Mouse (Mus musculus) layer of hippocampus, postnatal 10 days (tissue): ENCODE data around the gene Bphl. TPM values are rescaled to one million over a fixed set of nuclear protein-coding genes. Genes with fewer than 3 reads are reported as not detected.
A peak's percentile ranks its signal among the peaks of the same experiment; 100 is the strongest.
"Not testable (repeated sequence)": the region's sequence is repeated elsewhere in the genome, so short reads cannot be mapped to it uniquely, and the experiment has no call there.

Experiments
- DNase-seq, 2 experiments: peaks; one replicate each; pipeline ENCODE4 v3.0.0; 2021; ENCODE audit warnings: low spot score in 2 of 2
- total RNA-seq, 2 experiments: library from RNA; stranded (reverse); gene quantifications; 2 replicates each; pipeline ENCODE4 v1.2.3; 2021

The Bphl gene
- total RNA-seq, 2 experiments from 2014 or later: 34.6 to 35.9 TPM

GRCm38 (mm10) chr13:34050479-34050878 is 13.1 kb downstream of the Bphl start:
- no peak for DNase-seq

- DNase-seq: no peak
These were observed 14.3 kb downstream of the Bphl start for GRCm38 (mm10) chr13:34051692-34052091.

DNA sequence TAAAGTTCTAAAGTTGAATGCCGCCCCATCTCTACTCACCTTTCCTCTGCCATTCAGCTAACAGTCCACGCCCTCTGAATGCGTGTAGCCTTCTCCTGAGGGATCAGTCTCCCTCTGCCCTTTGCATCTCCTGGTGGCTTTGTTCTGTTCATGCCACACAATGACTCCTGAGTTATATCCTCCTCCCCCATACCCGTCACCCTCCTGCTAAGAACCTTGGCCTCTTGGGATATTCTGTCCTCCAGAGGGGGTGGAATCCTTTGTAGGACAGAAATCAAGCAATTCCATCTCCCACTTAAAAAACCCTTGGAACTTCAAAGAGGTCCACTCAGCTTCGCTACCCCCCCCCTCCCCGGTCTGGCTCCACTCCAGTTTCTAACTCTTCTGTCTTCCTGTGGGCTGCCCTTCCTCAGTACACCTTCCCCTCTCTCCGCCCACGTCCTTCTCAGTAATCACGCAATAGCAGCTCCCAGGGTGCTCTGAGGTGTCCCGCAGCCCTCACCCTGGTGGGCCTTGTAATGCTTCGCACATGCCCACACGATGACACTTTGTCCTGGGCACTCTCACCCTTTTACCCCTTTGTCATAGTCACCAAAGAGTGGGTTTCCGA is 16.4 kb downstream of the Bphl start:
- no peak for DNase-seq

- DNase-seq: no peak
These were observed 17.0 kb downstream of the Bphl start for GRCm38 (mm10) chr13:34054391-34054790.

GRCm38 (mm10) chr13:34054983-34055382 is 17.6 kb downstream of the Bphl start:
- no peak for DNase-seq

DNA sequence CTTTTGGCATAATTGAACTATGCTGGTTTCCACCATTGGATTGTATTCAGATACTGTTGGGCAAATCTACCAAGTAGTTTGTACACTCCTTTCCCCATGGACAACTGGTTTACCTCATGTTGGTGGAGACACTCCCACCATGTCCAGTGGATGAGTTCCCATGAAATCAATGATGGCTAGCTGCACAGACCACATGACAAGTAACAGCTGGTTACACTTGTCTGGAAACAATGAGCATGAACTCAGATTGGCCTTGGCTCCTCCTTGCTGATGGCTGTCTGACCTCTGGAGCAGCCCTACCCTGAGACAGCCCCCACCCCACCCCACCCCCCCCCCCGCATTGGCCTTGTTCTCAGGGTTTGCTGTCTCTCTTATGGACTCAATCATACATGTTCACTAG is 19.9 kb downstream of the Bphl start:
- DNase-seq: no peak

DNA sequence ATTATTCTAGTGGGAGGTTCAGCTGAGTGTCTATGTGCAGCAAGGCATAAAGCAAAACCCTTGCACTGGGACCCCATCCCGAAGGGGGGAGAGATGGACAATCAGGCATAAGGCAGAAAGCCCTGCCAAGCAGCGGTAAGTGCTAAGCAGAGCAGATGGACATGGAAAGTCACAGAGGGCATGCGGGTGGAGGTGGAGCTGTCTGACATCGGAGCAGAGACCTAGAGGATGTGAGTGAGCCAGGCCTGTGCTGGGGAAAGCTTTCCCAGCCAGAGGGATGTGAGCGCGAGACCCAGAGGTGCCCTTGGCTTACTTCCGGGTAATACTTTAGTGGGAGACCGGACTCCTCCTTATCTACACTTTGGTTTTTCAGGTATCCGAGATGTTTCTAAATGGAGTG is 22.7 kb downstream of the Bphl start:
- no peak for DNase-seq

DNA sequence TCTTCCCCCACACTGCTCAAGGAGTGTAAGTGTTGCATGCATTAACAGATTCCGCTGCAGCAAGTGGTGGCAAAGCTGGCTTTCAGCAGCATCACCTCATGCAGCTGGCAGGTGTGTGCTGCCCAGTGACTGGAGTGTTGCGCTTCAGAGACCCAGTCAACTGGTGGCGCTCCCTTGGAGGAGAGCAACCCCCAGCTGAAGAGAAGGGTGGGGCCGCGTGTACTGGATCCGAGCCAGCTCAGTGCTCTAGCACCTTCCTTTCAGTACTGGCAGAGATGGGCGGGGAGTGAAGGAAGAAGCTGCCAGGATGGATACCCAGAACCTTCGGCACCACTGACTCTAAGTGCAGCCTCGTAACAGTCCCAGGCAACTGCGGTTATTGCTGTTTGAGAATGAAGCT is 25.1 kb downstream of the Bphl start:
- no peak for DNase-seq

DNA sequence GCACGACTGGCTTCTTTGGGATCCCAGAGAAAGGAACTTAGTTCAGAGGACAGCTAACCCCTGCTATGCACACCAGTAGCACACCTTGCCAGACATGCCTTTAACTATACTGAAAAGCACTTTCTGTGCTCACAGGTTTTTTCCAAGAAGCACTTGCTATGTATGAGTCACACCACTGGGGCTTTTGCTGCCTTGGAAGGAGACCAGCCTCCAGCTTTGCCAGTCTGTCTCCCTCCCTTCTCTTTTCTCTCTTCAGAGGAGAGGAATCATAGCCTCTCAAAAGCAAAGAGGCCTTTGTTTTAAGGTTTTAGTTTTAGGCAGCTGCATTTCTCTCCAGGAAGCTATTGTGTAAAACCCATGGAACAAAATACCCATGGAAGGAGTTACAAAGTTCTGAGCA is 29.0 kb downstream of the Bphl start:
- DNase-seq: peak; percentile 43 to 44

- no peak for DNase-seq
These were observed 32.9 kb downstream of the Bphl start for GRCm38 (mm10) chr13:34070296-34070695.

- peak in 1 of 2 experiments; percentile 25 for DNase-seq
These were observed 34.4 kb downstream of the Bphl start for GRCm38 (mm10) chr13:34071836-34072235.

GRCm38 (mm10) chr13:34072847-34073246 is 35.5 kb downstream of the Bphl start:
- no peak for DNase-seq

- not testable (repeated sequence) for DNase-seq
These were observed 37.0 kb downstream of the Bphl start for GRCm38 (mm10) chr13:34074441-34074840.

DNA sequence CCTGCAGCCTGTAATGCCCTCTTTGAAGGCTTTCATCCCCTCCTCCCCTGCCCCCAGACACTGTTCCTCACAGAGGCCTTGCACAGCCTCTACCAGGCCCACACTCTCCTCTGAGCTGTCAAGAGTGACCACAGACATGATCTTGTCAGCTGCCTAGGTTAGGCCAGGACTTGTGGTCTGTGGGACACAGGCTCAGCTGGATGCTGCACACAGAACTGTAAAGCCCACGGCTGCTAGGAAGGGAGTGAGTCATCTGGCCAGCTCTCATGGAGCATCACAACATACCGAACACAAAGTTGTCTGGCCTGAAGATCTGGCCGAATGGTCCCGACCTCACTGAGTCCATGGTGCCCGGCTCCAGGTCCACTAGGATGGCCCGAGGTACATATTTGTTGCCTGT is 38.5 kb downstream of the Bphl start:
- peak in 1 of 2 experiments; percentile 26 for DNase-seq

DNA sequence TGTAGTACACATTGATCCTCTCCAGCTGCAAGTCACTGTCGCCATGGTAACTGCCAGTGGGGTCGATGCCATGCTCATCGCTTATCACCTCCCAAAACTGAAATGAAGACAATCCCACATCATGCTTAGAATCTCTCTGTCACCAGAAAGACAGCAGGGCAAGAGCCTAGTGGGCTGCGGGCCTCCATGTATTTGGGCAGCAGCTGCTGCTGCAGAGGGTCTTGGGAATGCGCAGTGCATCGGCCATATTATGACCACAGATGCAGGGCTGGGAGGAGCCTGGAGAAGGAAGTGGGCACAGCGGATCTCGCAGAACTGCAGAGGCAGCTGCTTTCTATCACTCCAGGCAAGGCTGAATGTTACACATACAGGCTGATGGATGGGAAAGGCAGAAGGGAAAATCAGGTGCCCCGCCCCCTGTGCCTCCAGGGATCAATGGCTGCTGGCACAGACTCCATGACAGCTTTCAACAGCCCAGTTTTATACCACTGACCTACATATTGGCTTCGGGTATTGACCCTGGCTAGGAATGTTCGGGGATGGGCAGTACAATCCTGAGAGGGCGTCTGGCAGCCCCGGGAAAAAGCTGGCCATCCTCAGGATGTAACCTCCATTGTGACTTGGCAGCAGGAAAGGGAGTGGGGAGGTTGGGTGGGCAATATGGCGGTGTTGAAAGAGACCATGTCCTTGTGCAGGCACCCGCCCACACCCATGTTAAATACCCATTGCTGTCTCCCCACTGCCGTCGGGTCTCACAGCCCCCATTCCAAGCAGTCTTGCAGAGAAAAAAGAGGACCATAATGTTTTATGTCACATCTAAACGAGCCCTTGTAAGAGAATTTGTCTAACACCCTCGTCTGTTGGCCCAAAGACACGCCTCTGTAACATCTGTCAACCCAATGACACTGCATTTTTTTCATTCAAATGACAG is 39.4 kb downstream of the Bphl start:
- peak; percentile 55 to 69 for DNase-seq

- DNase-seq: peak; percentile 98
These were observed 40.3 kb downstream of the Bphl start, which contains the start of gene Tubb2a for GRCm38 (mm10) chr13:34077492-34078271. Tubb2a (minus strand) TSS chr13:34078007.

DNA sequence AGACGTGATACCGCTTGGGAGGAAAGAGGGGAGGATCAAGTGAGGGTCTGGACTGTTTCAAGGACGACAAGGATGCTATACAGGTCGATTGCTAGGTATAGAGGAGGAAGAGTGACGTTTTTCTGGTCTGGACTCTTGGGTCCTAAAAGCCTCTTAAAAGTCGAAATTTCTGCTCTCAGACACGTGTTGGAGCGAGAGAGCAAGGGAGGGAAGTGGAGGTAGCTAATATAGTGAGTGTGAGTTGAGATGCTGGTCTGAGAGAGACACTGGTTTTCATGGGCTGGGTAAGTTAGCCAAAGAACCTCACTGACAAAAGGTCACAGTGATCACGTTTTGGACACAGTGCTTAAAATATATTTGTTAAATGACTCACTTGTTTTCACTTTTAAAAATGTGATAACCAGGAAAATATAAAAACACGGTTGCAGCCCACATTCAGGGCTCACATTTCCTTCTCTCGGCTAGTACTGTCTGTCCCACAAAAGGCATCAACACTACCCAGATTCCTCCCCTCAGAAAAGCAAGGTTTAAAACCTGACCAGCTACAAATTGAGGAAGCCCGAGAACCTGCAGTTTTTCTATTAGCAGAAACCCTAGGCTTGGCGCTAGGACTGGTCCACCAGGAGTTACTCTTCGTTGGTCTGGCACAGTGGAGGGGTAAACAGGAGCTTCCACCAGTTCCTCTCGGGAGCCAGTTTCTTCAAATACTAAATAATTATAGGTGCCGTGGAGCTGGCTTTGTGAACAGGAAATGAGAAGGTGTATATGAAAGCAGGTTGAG is 41.3 kb downstream of the Bphl start:
- no peak for DNase-seq

GRCm38 (mm10) chr13:34079801-34080200 is 42.4 kb downstream of the Bphl start:
- DNase-seq: no peak

GRCm38 (mm10) chr13:34081926-34082325 is 44.5 kb downstream of the Bphl start:
- DNase-seq: no peak

GRCm38 (mm10) chr13:34084026-34084750 is 46.8 kb downstream of the Bphl start:
- peak in 1 of 2 experiments; percentile 37 for DNase-seq
